Mouse (Mus musculus): Measurements from ENCODE around the gene Nrm.
A peak's percentile ranks its signal among the peaks of the same experiment; 100 is the strongest.
"Not testable (repeated sequence)": the region's sequence is repeated elsewhere in the genome, so short reads cannot be mapped to it uniquely, and the experiment has no call there.

Nrm gene

DNA sequence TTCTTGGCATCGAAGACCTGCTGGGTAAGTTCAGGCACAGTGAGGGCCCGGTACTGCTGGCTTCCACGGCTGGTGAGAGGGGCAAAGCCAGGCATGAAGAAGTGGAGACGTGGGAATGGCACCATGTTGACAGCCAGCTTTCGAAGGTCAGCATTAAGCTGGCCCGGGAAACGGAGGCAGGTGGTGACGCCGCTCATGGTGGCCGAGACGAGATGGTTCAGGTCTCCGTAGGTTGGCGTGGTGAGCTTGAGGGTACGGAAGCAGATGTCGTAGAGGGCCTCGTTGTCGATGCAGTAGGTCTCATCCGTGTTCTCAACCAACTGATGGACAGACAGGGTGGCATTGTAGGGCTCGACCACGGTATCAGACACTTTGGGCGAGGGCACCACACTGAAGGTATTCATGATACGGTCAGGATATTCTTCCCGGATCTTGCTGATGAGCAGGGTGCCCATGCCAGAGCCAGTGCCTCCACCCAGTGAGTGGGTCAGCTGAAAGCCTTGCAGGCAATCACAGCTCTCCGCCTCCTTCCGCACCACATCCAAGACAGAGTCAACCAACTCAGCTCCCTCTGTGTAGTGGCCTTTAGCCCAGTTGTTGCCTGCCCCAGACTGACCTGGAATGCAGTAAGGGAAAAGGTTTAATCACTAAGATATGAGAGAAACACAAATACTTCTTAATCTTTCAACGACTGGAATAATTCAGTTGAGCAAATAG lies 25.5 kb upstream of the Nrm start:
- no peak for DNase-seq

- DNase-seq = peak; percentile 88
Measured at GRCm38 (mm10) chr17:35836178-35836965, 24.7 kb upstream of the Nrm start.

DNA sequence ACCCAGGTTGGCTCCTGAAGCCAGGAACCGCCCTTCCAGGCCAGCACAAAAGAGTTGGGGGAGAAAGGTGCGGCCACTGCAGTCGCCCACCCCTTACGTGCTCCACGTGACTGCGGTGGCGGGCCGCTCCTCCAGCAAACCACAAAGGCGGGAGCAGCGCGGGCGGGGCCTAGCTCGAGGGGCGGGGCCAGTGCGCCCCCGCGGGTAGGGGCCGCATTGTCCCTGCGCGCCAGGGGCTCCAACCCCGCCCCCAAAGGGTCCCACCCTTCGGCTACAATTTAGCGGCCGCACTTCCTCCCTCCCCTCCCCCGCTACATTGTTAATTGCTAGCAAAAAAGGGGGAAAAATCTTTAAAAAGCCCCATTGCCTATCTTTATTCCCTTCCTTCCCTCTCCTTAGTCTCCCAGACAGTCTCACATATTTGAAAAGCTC lies 24.1 kb upstream of the Nrm start:
- peak; percentile 97 for DNase-seq

- DNase-seq = peak; percentile 81
Measured at GRCm38 (mm10) chr17:35837487-35837886, 23.6 kb upstream of the Nrm start.

DNA sequence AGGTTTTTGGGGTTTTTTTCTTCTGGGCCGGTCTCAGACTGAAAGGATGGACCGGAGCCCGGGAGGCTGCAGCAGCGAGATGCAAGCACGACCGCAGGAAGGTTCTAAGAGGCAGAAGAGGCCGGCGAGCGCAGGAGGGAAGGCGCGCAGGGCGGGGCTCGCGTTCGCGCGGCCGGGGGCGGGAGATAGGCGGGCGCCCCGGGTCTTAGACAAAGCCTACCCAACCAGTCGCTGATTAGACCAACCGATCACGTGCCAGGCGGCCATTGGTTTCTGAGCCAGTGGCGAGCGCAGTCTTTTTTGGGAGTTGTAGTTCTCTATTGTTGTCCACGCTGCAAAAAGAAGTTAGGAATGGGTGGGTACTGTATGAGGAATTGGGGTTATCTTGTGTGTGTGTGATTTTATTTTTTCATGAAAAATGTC lies 23.0 kb upstream of the Nrm start, which contains the start of gene Tubb5:
TSS of gene Tubb5 (minus strand) at position 185 of the 423 bp plus-strand sequence.
- DNase-seq = peak; percentile 96

DNA sequence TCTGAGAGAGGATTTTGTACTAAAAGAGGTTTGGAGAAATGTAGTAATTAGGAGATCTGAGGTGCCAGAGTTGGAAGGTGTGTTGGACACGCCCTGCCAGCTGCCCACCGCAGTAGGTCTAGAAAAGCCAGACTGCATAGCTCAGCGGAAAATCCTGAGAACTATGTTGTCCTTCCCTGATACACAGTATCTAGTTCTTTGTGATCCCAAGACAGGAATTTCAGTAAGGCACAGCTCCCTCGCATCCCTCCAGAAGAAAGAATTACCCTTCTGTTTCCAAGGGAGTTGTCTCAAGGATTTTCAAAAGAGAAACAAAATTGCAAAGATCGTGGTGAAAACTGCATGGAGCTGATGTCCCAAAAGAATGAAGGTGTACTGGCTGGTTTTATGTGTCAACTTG lies 22.5 kb upstream of the Nrm start:
- DNase-seq = no peak

GRCm38 (mm10) chr17:35839002-35839401 lies 22.1 kb upstream of the Nrm start:
- not testable (repeated sequence) for DNase-seq

DNA sequence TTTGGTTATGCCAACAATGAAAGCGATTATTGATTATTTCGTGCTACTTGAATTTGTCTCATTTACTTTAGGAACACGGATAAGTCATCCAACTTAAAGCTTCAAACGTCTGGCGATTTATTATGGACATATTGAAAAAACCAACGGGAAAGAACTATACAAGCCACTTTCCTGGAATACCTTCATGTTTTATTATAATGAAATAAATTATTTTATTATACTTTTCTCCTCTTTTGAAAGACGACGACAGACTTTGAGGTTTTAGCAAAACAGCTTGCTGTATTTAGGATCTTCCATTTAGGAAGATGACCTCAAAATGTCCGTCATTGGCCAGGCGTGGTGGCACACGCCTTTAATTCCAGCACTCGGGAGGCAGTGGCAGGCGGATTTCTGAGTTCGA lies 20.6 kb upstream of the Nrm start:
- DNase-seq = no peak

DNA sequence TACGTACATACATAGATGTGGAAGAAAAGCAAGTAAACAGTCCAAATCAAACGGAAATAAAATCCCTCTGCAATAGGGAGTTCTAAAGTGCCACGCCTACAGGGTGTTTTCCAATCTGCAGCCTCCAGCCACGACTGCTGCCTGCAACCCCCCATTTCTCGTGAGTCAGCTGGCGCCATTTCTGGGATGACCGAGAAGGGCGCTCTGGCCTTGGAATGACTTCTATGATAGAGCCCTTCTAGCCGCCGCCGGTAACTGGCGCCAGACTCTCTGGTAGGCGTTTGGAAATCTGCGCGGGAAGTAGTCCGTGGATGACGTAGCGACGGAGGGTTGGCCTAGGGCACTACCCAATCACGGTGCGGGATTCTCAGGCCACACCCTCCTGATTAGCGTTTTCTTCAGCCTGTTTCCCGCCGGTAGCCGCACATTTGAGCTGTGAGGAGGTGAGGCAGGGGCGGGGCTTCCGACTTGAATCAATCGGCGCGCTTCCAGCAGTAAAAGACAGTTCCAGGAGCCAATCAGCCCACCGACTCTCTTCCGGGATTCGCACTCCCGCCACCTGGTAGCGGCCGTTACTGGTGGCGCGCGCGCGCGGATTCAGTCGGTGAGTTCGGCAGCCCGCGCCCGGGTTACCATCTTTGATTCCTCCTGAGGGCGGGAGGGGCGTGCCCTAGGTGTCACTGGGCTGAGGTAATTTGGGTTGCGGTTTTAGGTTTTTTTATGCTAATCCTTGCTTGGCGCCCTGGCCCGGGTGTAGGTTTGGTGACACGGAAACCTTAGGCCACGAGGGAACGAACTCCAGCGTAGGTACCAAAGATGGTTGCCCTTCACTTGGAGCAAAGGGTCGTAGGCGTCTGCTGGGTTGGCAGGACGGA lies 19.8 kb upstream of the Nrm start, which contains the start of gene Mdc1:
TSS of gene Mdc1 (plus strand) at position 440 of the 875 bp plus-strand sequence.
- peak; percentile 99 for DNase-seq

DNA sequence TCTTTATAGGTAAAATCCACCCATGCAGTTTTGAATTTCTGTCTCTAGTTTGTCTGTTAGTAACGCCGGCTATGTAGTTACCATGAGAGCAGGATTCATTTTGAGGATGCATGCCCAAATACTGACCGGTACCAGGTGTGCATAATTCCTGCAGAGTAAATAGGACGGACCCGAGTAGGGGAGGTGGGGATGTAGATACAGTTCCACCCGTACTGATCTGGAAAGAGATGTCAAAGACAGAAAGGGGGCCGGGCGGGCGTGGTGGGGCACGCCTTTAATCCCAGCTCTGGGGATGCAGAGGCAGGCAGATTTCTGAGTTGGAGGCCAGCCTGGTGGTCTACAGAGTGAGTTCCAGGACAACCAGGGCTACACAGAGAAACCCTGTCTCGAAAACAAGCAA lies 19.1 kb upstream of the Nrm start:
- no peak for DNase-seq

- no peak for DNase-seq
Measured at GRCm38 (mm10) chr17:35843514-35843913, 17.6 kb upstream of the Nrm start.

- DNase-seq = no peak
Measured at GRCm38 (mm10) chr17:35848112-35848511, 13.0 kb upstream of the Nrm start.

- DNase-seq = no peak
Measured at GRCm38 (mm10) chr17:35850974-35851373, 10.1 kb upstream of the Nrm start.

DNA sequence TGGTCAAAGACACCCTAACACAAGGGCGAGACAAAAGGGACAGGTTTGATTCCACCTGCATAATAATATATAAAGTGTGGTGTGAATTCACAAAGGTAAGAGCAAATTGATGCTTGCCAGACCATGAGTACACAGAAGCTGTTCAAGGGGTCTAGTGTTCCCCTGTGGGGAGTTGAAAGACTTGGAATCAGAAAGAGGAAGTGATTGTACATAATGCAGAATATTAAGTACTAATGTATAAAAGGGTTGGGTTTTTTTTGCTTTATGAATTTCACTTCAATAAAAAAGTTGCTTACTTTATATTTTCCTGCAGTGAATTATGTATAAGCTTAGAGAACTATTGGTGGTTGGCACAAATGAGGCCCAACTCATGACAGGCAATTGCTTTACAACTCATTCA lies 1.7 kb upstream of the Nrm start:
- no peak for DNase-seq

GRCm38 (mm10) chr17:35859835-35860234 lies 1.3 kb upstream of the Nrm start:
- no peak for DNase-seq

DNA sequence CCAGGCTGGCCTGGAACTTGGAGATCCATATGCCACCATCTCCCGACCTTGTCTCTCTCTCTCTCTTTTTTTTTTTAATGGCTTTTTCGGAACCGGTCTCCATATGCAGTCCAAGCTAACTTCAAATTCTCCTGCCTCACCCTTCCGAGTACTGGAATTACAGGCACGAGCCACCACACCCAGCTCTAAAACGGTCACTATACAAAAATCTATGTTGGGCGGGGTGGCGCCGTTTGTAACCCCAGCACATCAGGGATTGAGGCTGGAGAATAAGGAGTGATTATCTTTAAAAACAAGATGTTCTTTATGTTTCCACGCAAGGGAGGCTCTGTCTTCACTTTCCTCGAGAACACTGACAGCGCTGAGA lies 304 bp upstream of the Nrm start:
- no peak for DNase-seq

DNA sequence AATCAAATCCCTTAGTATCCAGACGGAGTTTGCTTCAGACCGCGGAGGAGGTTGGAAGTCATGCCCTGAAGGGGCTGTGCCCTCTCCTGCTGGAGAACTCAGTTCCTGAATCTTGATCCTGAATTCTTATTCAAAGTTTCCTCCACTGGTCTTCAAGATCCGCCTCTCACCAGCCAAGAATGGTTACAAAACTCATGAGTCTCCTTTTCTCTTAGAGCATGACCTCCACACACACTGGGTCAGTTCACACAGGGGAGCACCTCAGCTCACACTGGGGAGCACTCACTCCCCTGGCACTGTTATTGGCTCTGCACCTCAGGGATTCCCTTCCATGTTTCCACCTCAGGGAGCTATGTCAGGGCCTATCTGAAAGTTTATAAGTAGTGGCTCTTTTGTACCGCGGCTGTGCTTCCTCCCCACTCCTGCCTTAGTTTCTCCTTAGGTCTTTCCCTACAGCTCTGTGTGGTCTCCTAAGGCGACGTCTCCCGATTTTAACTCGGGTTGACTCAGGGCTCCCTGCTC lies 3.8 kb downstream of the Nrm start:
- no peak for DNase-seq

DNA sequence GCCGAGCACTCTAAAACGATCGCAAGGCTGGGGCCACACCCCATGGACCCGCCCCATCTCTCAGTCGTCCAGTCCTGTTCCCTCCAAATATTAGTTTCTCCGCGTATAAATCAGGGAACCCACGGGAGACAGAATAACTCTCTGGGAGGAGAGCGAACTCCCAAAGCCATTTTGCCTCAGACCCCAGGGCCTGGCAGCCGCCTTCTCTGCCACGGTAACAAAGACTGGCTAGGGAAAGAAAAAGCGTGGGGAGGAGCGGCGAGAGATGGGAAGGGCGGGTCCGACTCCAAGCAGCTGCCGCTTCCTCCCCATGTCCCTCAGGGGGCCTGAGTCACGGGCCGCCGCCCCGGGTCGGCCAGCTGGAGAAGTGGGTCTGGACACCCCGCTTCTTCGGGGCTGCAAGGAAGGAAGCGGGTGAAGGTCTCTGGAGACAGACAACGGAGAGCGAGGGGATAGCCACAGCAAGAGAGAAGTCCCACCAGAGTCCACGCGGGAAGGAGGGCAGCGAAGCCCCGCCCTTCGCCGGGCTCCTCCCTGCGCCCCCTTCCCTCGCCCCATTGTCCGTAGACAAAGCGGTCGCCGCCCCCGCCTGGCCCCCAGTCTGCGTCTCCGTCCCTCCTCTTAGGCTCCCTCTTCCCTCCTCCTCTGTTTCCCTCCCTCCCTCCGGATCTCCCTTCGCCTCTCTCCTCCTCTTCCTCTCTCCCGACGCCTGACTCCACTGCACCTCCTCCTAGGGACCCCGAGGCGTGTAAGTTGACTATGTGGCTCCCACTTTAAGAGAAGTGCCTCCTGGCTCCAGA lies 4.6 kb downstream of the Nrm start, which contains the start of gene Ppp1r18:
TSS of gene Ppp1r18 (plus strand) at position 113 of the 800 bp plus-strand sequence.
- DNase-seq = peak; percentile 67

DNA sequence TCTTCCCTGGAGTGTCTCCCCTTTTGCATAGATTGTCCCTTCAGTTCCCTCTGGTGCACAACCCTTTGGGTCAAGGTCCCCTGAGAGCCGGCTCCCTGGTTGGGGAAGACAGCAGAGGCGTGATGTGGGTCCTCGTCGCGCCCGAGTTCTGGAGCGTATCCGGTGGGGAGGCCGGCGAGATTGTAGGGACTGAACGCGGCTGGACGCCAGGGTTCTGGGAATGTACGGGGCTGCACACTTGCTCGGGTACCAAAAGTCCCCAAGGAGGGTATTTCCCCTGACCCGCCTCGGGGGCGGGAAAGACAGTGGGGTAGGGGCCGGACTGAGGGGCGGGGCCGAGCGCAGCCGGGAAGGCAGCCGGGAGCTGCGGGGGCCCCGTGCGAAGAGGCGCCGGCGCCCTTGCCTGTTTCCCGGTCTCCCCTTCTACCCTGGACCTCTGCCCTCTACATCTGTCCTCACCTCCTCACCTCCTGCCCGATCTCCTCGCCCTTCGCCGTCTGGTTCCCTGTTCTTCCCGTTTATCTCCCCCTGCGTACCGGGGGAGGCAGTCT lies 5.2 kb downstream of the Nrm start:
- DNase-seq = peak; percentile 68

GRCm38 (mm10) chr17:35866911-35867890 lies 6.1 kb downstream of the Nrm start:
- DNase-seq = peak; percentile 73

Data from thymus, postnatal 4 days (tissue).